Mouse (Mus musculus): ENCODE measurements around the gene Ephb1.

Ephb1 gene

GRCm38 (mm10) chr9:102255803-102256202, 98.7 kb downstream of the Ephb1 start:
- in situ Hi-C loops (cut with MboI, MseI): no loop called here

GRCm38 (mm10) chr9:102249124-102249816, 105.2 kb downstream of the Ephb1 start:
- in situ Hi-C loops (cut with MboI, MseI): no loop called here

GRCm38 (mm10) chr9:102245551-102245950, 108.9 kb downstream of the Ephb1 start:
- in situ Hi-C loops (cut with MboI, MseI): no loop called here

GRCm38 (mm10) chr9:102243296-102243695, 111.2 kb downstream of the Ephb1 start:
- in situ Hi-C loops (cut with MboI, MseI): no loop called here

GRCm38 (mm10) chr9:102241546-102241945, 112.9 kb downstream of the Ephb1 start:
- in situ Hi-C loops (cut with MboI, MseI): no loop called here

GRCm38 (mm10) chr9:102240215-102240614, 114.3 kb downstream of the Ephb1 start:
- in situ Hi-C loops (cut with MboI, MseI): no loop called here

GRCm38 (mm10) chr9:102235444-102235951, 119.0 kb downstream of the Ephb1 start:
- in situ Hi-C loops (cut with MboI, MseI): no loop called here

- in situ Hi-C loops (cut with MboI, MseI): no loop called here
Observed at GRCm38 (mm10) chr9:102231248-102231647, 123.2 kb downstream of the Ephb1 start.

- in situ Hi-C loops (cut with MboI, MseI): no loop called here
Observed at GRCm38 (mm10) chr9:102216746-102217566, 137.5 kb downstream of the Ephb1 start.

- in situ Hi-C loops (cut with MboI, MseI): no loop called here
Observed at GRCm38 (mm10) chr9:102212036-102212383, 142.5 kb downstream of the Ephb1 start.

- in situ Hi-C loops (cut with MboI, MseI): no loop called here
Observed at GRCm38 (mm10) chr9:102211296-102212035, 143.0 kb downstream of the Ephb1 start.

- in situ Hi-C loops (cut with MboI, MseI): no loop called here
Observed at GRCm38 (mm10) chr9:102205518-102205917, 149.0 kb downstream of the Ephb1 start.

GRCm38 (mm10) chr9:102201867-102202266, 152.6 kb downstream of the Ephb1 start:
- in situ Hi-C loops (cut with MboI, MseI): no loop called here

- in situ Hi-C loops (cut with MboI, MseI): no loop called here
Observed at GRCm38 (mm10) chr9:102196856-102197255, 157.6 kb downstream of the Ephb1 start.

GRCm38 (mm10) chr9:102194063-102194462, 160.4 kb downstream of the Ephb1 start:
- in situ Hi-C loops (cut with MboI, MseI): no loop called here

- in situ Hi-C loops (cut with MboI, MseI): no loop called here
Observed at GRCm38 (mm10) chr9:102192724-102193685, 161.5 kb downstream of the Ephb1 start.

- in situ Hi-C loops (cut with MboI, MseI): no loop called here
Observed at GRCm38 (mm10) chr9:102190058-102190457, 164.4 kb downstream of the Ephb1 start.

GRCm38 (mm10) chr9:102189406-102189805, 165.1 kb downstream of the Ephb1 start:
- in situ Hi-C loops (cut with MboI, MseI): no loop called here

GRCm38 (mm10) chr9:102183663-102184274, 170.7 kb downstream of the Ephb1 start:
- in situ Hi-C loops (cut with MboI, MseI): no loop called here

- in situ Hi-C loops (cut with MboI, MseI): no loop called here
Observed at GRCm38 (mm10) chr9:102181810-102182490, 172.5 kb downstream of the Ephb1 start.
